Mouse (Mus musculus) liver, postnatal 0 days (tissue): ENCODE results near the gene 1500009C09Rik.

Experiments
- CTCF ChIP-seq: sonication (generic); IDR thresholded peaks from 2 replicates; pipeline ENCODE4 v1.5.1; 2016; ENCODE audit warnings: antibody characterized with exemption, low read depth
- EP300 ChIP-seq: IDR thresholded peaks from 2 replicates; pipeline ENCODE4 v1.6.1; 2016; ENCODE audit warnings: antibody characterized with exemption, low read depth, mild to moderate bottlenecking

- TF ChIP-seq CTCF (no peak), EP300 (no peak)
Observed at GRCm38 (mm10) chr15:82207105-82207459, 45.1 kb upstream of the 1500009C09Rik start.
